Comparison of ENCODE assay signal across 15 mouse cellular contexts in the genomic region with DNA sequence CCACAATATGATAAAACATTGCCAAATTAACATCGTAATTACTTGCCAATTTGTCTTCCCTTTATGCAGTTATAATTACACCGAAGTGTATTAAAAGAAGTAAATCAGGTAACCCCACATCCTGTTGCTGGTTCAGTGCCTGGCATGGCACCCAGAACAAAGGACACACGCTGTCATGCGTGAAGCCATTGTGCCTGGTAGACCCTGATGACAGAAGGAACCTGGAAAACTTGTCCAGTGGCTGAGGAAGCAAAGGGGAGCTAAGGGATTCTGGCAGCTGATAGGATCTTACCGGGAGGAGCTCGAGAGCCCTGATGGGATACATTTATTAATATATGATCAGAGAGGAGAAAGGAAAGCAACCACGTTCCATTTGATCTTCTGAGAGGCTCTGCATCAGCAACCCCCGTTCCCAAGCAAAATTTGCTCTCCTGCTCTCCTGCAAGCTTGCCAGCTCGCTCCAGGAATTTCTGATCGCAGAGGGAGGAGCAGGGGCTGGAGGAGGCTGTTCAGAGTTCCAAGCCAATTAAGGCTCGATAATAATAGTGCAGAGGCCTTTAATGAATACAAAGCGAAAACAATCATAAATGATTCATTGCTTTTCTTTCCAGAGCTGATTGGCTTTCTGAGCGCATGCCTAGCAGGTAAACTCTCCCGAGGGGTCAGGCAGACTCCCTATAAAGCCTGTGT.
DNase-seq lines count a peak whose midpoint lies in the region; ATAC-seq and TF ChIP-seq lines count a peak whose summit lies in the region.
"Had no signal": no experiment of that assay in that cellular context is flagged by ENCODE, and none has a peak within 500 bp of the region (broad histone marks: within the 10 kb centered on the region; RNA-seq: fewer than 3 reads in every experiment).

No protein-coding gene starts in this region.

- no peaks in the 10 kb centered on the region for H3K36me3 ChIP-seq in embryonic facial prominence, embryonic 15.5 days
- no peaks in the 10 kb centered on the region for H3K36me3 ChIP-seq in hindbrain, embryonic 14.5 days (replicated peaks; ENCODE audit: control insufficient read depth, insufficient read depth)
- H3K36me3 ChIP-seq in midbrain, postnatal 0 days (ENCODE audit: insufficient read depth, low read length): no peaks in the 10 kb centered on the region
- H3K36me3 ChIP-seq in heart, embryonic 12.5 days: peaks cover 7% of the 10 kb centered on the region
- H3K36me3 ChIP-seq: embryonic facial prominence, embryonic 13.5 days had no signal

- H3K27ac ChIP-seq in embryonic facial prominence, embryonic 15.5 days (replicated peaks): no peak overlapping the region; the same call in 1 of the 2 replicates
- H3K27ac ChIP-seq in hindbrain, embryonic 14.5 days: peak overlapping the region; percentile 76
- H3K27ac ChIP-seq in midbrain, postnatal 0 days (ENCODE audit: low read depth, low read length): peak overlapping the region; percentile 55
- H3K27ac ChIP-seq in heart, embryonic 12.5 days (ENCODE audit: poor library complexity, severe bottlenecking): no peak overlapping the region
- H3K27ac ChIP-seq: embryonic facial prominence, embryonic 13.5 days; liver, embryonic 14.5 days had no signal

- no peak overlapping the region for H3K4me2 ChIP-seq in embryonic facial prominence, embryonic 15.5 days (replicated peaks)
- H3K4me2 ChIP-seq in hindbrain, embryonic 14.5 days (replicated peaks): peak overlapping the region; percentile 9
- H3K4me2 ChIP-seq in midbrain, postnatal 0 days (ENCODE audit: low read depth, low read length, poor library complexity, severe bottlenecking): no peak overlapping the region
- no peak overlapping the region for H3K4me2 ChIP-seq in heart, embryonic 12.5 days
- H3K4me2 ChIP-seq: embryonic facial prominence, embryonic 13.5 days; heart, embryonic 11.5 days had no signal

- no peak overlapping the region for H3K9ac ChIP-seq in embryonic facial prominence, embryonic 15.5 days
- peak overlapping the region; percentile 2; the same call in 1 of the 2 replicates for H3K9ac ChIP-seq in hindbrain, embryonic 14.5 days
- no peak overlapping the region for H3K9ac ChIP-seq in midbrain, postnatal 0 days (replicated peaks; ENCODE audit: low read length, poor library complexity, severe bottlenecking)
- H3K9ac ChIP-seq in heart, embryonic 12.5 days: no peak overlapping the region
- H3K9ac ChIP-seq: embryonic facial prominence, embryonic 13.5 days; liver, embryonic 14.5 days had no signal

- 58% methylated on average over 14 of the region's 14 CpGs for WGBS in embryonic facial prominence, embryonic 15.5 days
- 22% methylated on average over 14 of the region's 14 CpGs for WGBS in hindbrain, embryonic 14.5 days
- WGBS in midbrain, postnatal 0 days: 34% methylated on average over 14 of the region's 14 CpGs
- WGBS in heart, embryonic 12.5 days: 80% methylated on average over 14 of the region's 14 CpGs

- no peak for TF ChIP-seq CTCF in midbrain, postnatal 0 days (IDR thresholded peaks at IDR 0.05)

- H3K9me3 ChIP-seq in embryonic facial prominence, embryonic 15.5 days (replicated peaks): no peaks in the 10 kb centered on the region
- H3K9me3 ChIP-seq in hindbrain, embryonic 14.5 days (ENCODE audit: control insufficient read depth, low read length): no peaks in the 10 kb centered on the region
- no peaks in the 10 kb centered on the region for H3K9me3 ChIP-seq in midbrain, postnatal 0 days (ENCODE audit: low read length)
- no peaks in the 10 kb centered on the region for H3K9me3 ChIP-seq in heart, embryonic 12.5 days (replicated peaks)
- H3K9me3 ChIP-seq: embryonic facial prominence, embryonic 13.5 days had no signal

- 0 out of 2 replicates have a peak, but pooled peaks have one; percentile 34 for ATAC-seq in embryonic facial prominence, embryonic 15.5 days (ENCODE audit: insufficient number of reproducible peaks, low FRiP score, low TSS enrichment, low read depth)
- peak; percentile 57; the same call in 1 of the 2 replicates for ATAC-seq in hindbrain, embryonic 14.5 days (ENCODE audit: low FRiP score)
- peak; percentile 69; the same call in 1 of the 2 replicates for ATAC-seq in midbrain, postnatal 0 days (ENCODE audit: low FRiP score)
- no peak for ATAC-seq in heart, embryonic 12.5 days (ENCODE audit: insufficient number of reproducible peaks, low FRiP score)
- ATAC-seq: intestine, embryonic 16.5 days; Patski had no signal

- H3K27me3 ChIP-seq in embryonic facial prominence, embryonic 15.5 days: no peaks in the 10 kb centered on the region
- no peaks in the 10 kb centered on the region for H3K27me3 ChIP-seq in hindbrain, embryonic 14.5 days (ENCODE audit: control insufficient read depth, insufficient read depth, low read length)
- H3K27me3 ChIP-seq in midbrain, postnatal 0 days (ENCODE audit: insufficient read depth, low read length): no peaks in the 10 kb centered on the region
- no peaks in the 10 kb centered on the region for H3K27me3 ChIP-seq in heart, embryonic 12.5 days (replicated peaks)
- H3K27me3 ChIP-seq: embryonic facial prominence, embryonic 13.5 days; Patski had no signal

- H3K4me1 ChIP-seq in embryonic facial prominence, embryonic 15.5 days: no peaks in the 10 kb centered on the region
- peaks cover 14% of the 10 kb centered on the region; the same call in 1 of the 2 replicates for H3K4me1 ChIP-seq in hindbrain, embryonic 14.5 days (replicated peaks; ENCODE audit: control insufficient read depth, insufficient read depth, low read length)
- peaks cover 6% of the 10 kb centered on the region; the same call in 1 of the 2 replicates for H3K4me1 ChIP-seq in midbrain, postnatal 0 days (ENCODE audit: insufficient read depth, low read length)
- no peaks in the 10 kb centered on the region for H3K4me1 ChIP-seq in heart, embryonic 12.5 days (replicated peaks)
- H3K4me1 ChIP-seq: embryonic facial prominence, embryonic 13.5 days had no signal

- DNase-seq in layer of hippocampus, adult 11-12 months (ENCODE audit: low spot score): peak; percentile 35
- DNase-seq in layer of hippocampus, postnatal 25 days (ENCODE audit: extremely low spot score in 1 of 2, low spot score in 1 of 2): no peak
- DNase-seq in hindbrain, embryonic 14.5 days (ENCODE audit: low spot score): peak; percentile 65
- DNase-seq in midbrain, postnatal 0 days (ENCODE audit: low spot score): peak; percentile 51
- no peak for DNase-seq in ovary, postnatal 10 days (ENCODE audit: low spot score)
- no peak for DNase-seq in lung, postnatal 4 days
- DNase-seq: adrenal gland, postnatal 10 days; cerebellum, adult 9-11 months had no signal

- no peak overlapping the region for H3K4me3 ChIP-seq in embryonic facial prominence, embryonic 15.5 days (replicated peaks)
- no peak overlapping the region for H3K4me3 ChIP-seq in hindbrain, embryonic 14.5 days (replicated peaks; ENCODE audit: low read length)
- no peak overlapping the region for H3K4me3 ChIP-seq in midbrain, postnatal 0 days (ENCODE audit: low read depth, low read length)
- no peak overlapping the region for H3K4me3 ChIP-seq in heart, embryonic 12.5 days
- H3K4me3 ChIP-seq: embryonic facial prominence, embryonic 13.5 days had no signal

Comparison
In these comparisons a context has a peak if more than half of its experiments do, and no peak if none do; other contexts are left out.
1. DNase-seq: peak in layer of hippocampus, adult 11-12 months (single experiment), hindbrain, embryonic 14.5 days (single experiment) and midbrain, postnatal 0 days (single experiment); none in layer of hippocampus, postnatal 25 days (0 of 2), ovary, postnatal 10 days (single experiment) and lung, postnatal 4 days (0 of 2).
2. H3K27ac ChIP-seq: peak in hindbrain, embryonic 14.5 days (single experiment) and midbrain, postnatal 0 days (single experiment); none in embryonic facial prominence, embryonic 15.5 days (single experiment) and heart, embryonic 12.5 days (single experiment).